Mouse (Mus musculus) megakaryocyte, adult 5-6 weeks (primary cell): ENCODE measurements around the gene Dcun1d5. TPM values are rescaled to one million over a fixed set of nuclear protein-coding genes. Genes with fewer than 3 reads are reported as not detected.
"Not testable (repeated sequence)": the region's sequence is repeated elsewhere in the genome, so short reads cannot be mapped to it uniquely, and the experiment has no call there.

Experiments
- ATAC-seq: 2 replicates; pipeline ENCODE4 v1.8.0; 2016; ENCODE audit warnings: mild to moderate bottlenecking, inconsistent platforms; ENCODE audit not compliant: poor library complexity, severe bottlenecking
- total RNA-seq, 2 experiments: library from RNA; stranded (forward) in 1 of 2; stranded (reverse) in 1 of 2; fragments of 153-499, 151-499 nt in 1 of 2; fragments of 221-1000, 200-1000 nt in 1 of 2; gene quantifications; 2 replicates each; pipeline versions ENCODE4 v1.2.3 to v1.2.4; 2015 to 2017

Gene Dcun1d5
- 78.9 and 80.8 TPM in 2 replicates for total RNA-seq (2015)
- total RNA-seq (2017) = 69.1 and 70.8 TPM in 2 replicates

GRCm38 (mm10) chr9:7184172-7184896 lies at the start of gene Dcun1d5, which contains the start of gene Dync2h1:
Dcun1d5 (plus strand) TSS chr9:7184520.
Dync2h1 (minus strand) TSS chr9:7184446.
- ATAC-seq = peak; percentile 93

- no peak for ATAC-seq
These were observed 29.9 kb upstream of the Dcun1d5 start for GRCm38 (mm10) chr9:7154391-7154790.

- ATAC-seq = no peak
These were observed 25.7 kb upstream of the Dcun1d5 start for GRCm38 (mm10) chr9:7158605-7159004.

- no peak for ATAC-seq
These were observed 24.6 kb upstream of the Dcun1d5 start for GRCm38 (mm10) chr9:7159718-7160117.

GRCm38 (mm10) chr9:7160688-7161087 lies 23.6 kb upstream of the Dcun1d5 start:
- no peak for ATAC-seq

- ATAC-seq = no peak
These were observed 16.9 kb upstream of the Dcun1d5 start for GRCm38 (mm10) chr9:7167339-7167998.

- ATAC-seq = no peak
These were observed 10.6 kb upstream of the Dcun1d5 start for GRCm38 (mm10) chr9:7173756-7174155.

- peak; percentile 98 for ATAC-seq
These were observed 7.4 kb upstream of the Dcun1d5 start for GRCm38 (mm10) chr9:7176618-7177610.

GRCm38 (mm10) chr9:7184897-7185291 lies 574 bp downstream of the Dcun1d5 start:
- peak; percentile 61 for ATAC-seq

GRCm38 (mm10) chr9:7190694-7191093 lies 6.4 kb downstream of the Dcun1d5 start:
- ATAC-seq = not testable (repeated sequence)

- ATAC-seq = peak; percentile 69; the same call in 1 of the 2 replicates
These were observed 31.9 kb downstream of the Dcun1d5 start for GRCm38 (mm10) chr9:7216240-7216639.

- ATAC-seq = peak; percentile 49
These were observed 36.7 kb downstream of the Dcun1d5 start for GRCm38 (mm10) chr9:7221024-7221423.

- peak; percentile 93 for ATAC-seq
These were observed 37.1 kb downstream of the Dcun1d5 start for GRCm38 (mm10) chr9:7221460-7221859.

- ATAC-seq = no peak
These were observed 54.3 kb downstream of the Dcun1d5 start for GRCm38 (mm10) chr9:7238619-7239018.

- ATAC-seq = no peak
These were observed 55.6 kb downstream of the Dcun1d5 start for GRCm38 (mm10) chr9:7239967-7240366.

GRCm38 (mm10) chr9:7252797-7253654 lies 68.7 kb downstream of the Dcun1d5 start:
- ATAC-seq = peak; percentile 49; the same call in 1 of the 2 replicates
